Mouse (Mus musculus) limb, embryonic 12.5 days (tissue): ENCODE data around the gene Rpsa. TPM values are rescaled to one million over a fixed set of nuclear protein-coding genes. Genes with fewer than 3 reads are reported as not detected.
A peak's percentile ranks its signal among the peaks of the same experiment; 100 is the strongest.

ENCODE experiments used
- ATAC-seq: fragments of 200-750 bp; cut with Nextera tagmentation; 2 replicates; pipeline ENCODE4 v1.8.0; 2017; ENCODE audit warnings: low read depth, moderate TSS enrichment; ENCODE audit not compliant: insufficient number of reproducible peaks, insufficient read depth, low FRiP score, low TSS enrichment
- H3K27ac ChIP-seq: fragments of 300-500 bp; sonication (generic); 2 replicates; pipeline ENCODE4 v1.5.1; 2016; ENCODE audit warnings: mild to moderate bottlenecking, moderate library complexity
- H3K27me3 ChIP-seq: fragments of 300-500 bp; sonication (generic); 2 replicates; pipeline ENCODE4 v1.6.1; 2016; ENCODE audit warnings: mild to moderate bottlenecking, moderate library complexity
- H3K36me3 ChIP-seq: fragments of 300-500 bp; sonication (generic); 2 replicates; pipeline ENCODE4 v1.6.1; 2016; ENCODE audit warnings: mild to moderate bottlenecking, moderate library complexity
- H3K4me1 ChIP-seq: fragments of 300-500 bp; sonication (generic); replicated peaks from 2 replicates; pipeline ENCODE4 v1.6.1; 2016
- H3K4me2 ChIP-seq: fragments of 300-500 bp; sonication (generic); 2 replicates; pipeline ENCODE4 v1.6.1; 2016; ENCODE audit warnings: mild to moderate bottlenecking, moderate library complexity
- H3K4me3 ChIP-seq: fragments of 300-500 bp; sonication (generic); replicated peaks from 2 replicates; pipeline ENCODE4 v1.5.1; 2016; ENCODE audit warnings: mild to moderate bottlenecking
- H3K9ac ChIP-seq: fragments of 300-500 bp; sonication (generic); replicated peaks from 2 replicates; pipeline ENCODE4 v1.6.1; 2016; ENCODE audit warnings: mild to moderate bottlenecking, moderate library complexity
- H3K9me3 ChIP-seq: fragments of 300-500 bp; sonication (generic); 2 replicates; pipeline ENCODE4 v1.6.1; 2016; ENCODE audit warnings: mild to moderate bottlenecking, moderate library complexity
- WGBS: fragments of 180-500 bp; shearing (Covaris S2); methylation state at CpG from one replicate; pipeline ENCODE4 v1.1.7; 2016; 5-methylcytosine and 5-hydroxymethylcytosine counted together
- polyA plus RNA-seq: library from polyadenylated mRNA; unstranded; fragments of >200 nt; fragmentation: Nextera tagmentation; extraction: Ambion mirVana; gene quantifications from 2 replicates; pipeline ENCODE4 v1.2.1, GENCODE M21; 2016

The Rpsa gene
- polyA plus RNA-seq: 1,149 and 1,159 TPM in 2 replicates

DNA sequence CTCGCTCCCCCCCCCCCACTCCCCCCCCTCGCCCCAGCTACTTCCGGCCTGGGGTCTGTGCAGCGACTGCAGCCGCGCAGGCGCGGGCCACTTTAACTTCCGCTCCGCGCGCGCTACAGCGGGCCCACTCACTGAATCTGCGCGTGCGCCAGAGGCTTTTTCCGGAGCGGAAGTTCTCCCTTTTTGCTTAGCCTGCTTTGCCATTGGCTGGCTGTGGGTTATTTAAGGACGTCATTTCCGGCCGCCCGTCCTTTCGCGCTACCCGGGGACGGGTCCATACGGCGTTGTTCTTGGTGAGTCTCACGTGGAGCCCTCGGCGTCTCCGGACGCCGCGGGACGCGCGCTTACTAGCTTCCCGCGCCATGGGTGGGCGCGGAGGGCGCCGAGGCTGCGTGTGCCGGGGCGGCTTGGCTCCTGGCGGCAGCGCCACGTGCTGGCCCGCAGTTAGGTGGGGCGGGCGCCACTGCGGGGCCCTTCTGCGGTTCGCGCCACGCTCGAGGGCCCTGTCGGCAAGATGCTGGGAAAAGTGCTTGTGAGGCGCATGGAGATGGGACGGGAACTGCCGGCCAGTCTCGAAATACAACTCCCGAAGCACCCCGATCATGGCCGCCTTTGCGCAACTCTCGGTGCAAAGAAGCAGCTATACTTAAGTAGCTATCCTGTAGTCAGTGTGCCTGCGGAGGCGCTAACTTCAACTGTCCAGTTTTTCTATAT, at the start of gene Rpsa:
Gene Rpsa (plus strand): TSS at position 152 of the 714 bp plus-strand sequence.
- Histone ChIP-seq H3K9ac (peak within 1 kb of the TSS; percentile 100), H3K36me3 (peaks cover 59% of the 10 kb centered on the region), H3K4me2 (peak within 1 kb of the TSS; percentile 88), H3K27ac (peak within 1 kb of the TSS; percentile 93), H3K9me3 (no peaks in the 10 kb centered on the region), H3K4me3 (peak within 1 kb of the TSS; percentile 99), H3K4me1 (peaks cover 15% of the 10 kb centered on the region), H3K27me3 (no peaks in the 10 kb centered on the region)
- under 1% methylated on average over 67 of the region's 72 CpGs for WGBS
- peak; percentile 92 for ATAC-seq

DNA sequence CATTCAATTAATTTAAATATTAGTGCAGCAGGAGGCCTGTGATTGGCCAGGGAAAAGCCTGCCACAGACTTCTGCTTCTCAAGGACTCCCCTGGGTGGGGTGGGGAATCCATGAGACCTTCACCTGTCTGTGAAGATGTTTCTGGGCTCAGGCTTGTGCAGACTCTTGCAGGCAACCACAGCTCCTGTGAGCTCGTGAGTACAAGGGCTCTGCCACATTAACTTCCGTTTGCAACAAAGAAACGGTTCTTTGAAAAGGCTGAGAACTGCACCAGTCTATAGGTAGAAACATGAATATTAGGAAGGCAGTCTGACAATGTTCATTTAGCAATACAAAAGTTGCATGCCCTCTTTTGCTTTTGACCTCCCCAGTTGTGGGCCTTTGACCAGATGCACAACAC, 49.2 kb upstream of the Rpsa start:
- Histone ChIP-seq H3K4me3 (no peak overlapping the region), H3K4me2 (no peak overlapping the region), H3K27me3 (no peaks in the 10 kb centered on the region), H3K9me3 (no peaks in the 10 kb centered on the region), H3K9ac (no peak overlapping the region), H3K27ac (no peak overlapping the region), H3K36me3 (no peaks in the 10 kb centered on the region), H3K4me1 (no peaks in the 10 kb centered on the region)
- WGBS: 79% methylated on average over 3 of the region's 3 CpGs
- ATAC-seq: no peak

DNA sequence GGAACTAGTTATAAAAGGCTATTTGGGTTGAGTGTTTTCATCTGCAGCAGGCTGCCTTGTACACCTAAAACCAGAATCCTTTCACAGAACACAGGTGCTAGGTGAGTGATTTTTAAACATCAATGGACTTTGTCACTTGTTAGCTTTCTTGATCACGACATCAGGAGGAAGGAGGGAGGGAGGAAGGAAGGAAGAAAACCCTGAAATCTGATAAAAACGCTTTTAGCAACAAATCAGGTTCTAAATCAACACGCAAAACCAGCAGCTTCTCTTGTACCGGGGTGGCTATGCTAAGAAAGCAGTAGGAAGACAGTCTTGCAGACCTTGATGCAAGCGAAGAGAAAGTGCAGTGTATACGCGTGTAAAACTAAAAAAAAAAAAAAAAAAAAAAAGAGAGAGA, 47.6 kb upstream of the Rpsa start:
- WGBS: 72% methylated on average over 7 of the region's 7 CpGs
- H3K27ac ChIP-seq: no peak overlapping the region

DNA sequence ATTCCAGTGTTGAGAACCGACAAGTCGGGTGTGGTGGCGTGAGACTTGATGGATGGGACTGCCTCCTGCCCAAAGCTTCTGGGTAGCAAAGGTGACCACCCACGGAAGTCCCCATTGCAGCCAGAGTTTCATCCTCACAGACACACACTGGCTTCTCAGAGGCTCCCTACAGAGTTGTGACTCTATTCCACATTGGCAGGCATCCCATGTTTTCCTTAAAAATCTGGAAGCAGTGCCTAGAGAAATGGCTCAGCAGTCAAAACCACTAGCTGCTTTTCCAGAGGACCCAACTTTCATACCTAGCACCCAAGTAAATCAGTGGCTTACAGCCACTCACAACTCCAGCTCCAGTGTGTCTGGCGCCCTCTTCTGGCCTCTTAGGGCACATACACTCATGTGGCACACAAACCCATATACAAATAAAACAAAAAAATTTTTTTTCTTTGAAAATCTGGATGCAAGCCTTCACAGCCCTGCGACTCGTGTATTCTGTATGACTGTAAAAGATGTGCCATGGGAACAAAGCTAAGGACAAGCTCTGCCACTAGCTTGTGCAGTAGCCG, 46.9 kb upstream of the Rpsa start:
- Histone ChIP-seq H3K9me3 (no peaks in the 10 kb centered on the region), H3K36me3 (no peaks in the 10 kb centered on the region), H3K27ac (no peak overlapping the region), H3K9ac (no peak overlapping the region), H3K27me3 (no peaks in the 10 kb centered on the region), H3K4me2 (no peak overlapping the region), H3K4me3 (no peak overlapping the region), H3K4me1 (no peaks in the 10 kb centered on the region)
- whole genome bisulfite sequencing: 81% methylated on average over 8 of the region's 8 CpGs
- ATAC-seq: no peak

More for the DNA sequence above, 47.6 kb upstream of the Rpsa start:
- Histone ChIP-seq H3K4me3 (no peak overlapping the region), H3K4me2 (no peak overlapping the region), H3K4me1 (no peaks in the 10 kb centered on the region), H3K27me3 (no peaks in the 10 kb centered on the region), H3K9me3 (no peaks in the 10 kb centered on the region), H3K9ac (no peak overlapping the region), H3K36me3 (no peaks in the 10 kb centered on the region)
- no peak for ATAC-seq

DNA sequence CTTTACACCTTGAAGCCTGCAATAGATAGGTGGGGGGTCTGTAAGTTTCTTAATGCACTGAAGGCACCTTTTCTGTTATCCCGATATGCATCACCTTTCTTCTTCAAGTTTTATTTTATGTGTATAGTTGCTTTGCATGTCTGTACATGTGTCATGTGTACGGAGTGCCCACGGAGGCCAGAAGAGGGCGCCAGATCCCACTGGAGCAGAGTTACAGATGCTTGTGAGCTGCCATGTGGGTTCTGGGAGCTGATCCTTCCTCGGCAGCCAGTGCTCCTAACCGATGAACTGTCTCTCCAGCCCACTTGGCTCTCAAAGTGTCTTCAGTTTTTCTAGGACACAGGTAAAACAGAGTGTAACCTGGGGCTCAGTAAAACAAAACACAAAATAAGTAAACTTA, 46.2 kb upstream of the Rpsa start:
- Histone ChIP-seq H3K9me3 (no peaks in the 10 kb centered on the region), H3K27ac (no peak overlapping the region), H3K36me3 (no peaks in the 10 kb centered on the region), H3K4me3 (no peak overlapping the region), H3K9ac (no peak overlapping the region), H3K4me2 (no peak overlapping the region), H3K4me1 (no peaks in the 10 kb centered on the region), H3K27me3 (no peaks in the 10 kb centered on the region)
- no peak for ATAC-seq
- 73% methylated on average over 6 of the region's 6 CpGs for WGBS

DNA sequence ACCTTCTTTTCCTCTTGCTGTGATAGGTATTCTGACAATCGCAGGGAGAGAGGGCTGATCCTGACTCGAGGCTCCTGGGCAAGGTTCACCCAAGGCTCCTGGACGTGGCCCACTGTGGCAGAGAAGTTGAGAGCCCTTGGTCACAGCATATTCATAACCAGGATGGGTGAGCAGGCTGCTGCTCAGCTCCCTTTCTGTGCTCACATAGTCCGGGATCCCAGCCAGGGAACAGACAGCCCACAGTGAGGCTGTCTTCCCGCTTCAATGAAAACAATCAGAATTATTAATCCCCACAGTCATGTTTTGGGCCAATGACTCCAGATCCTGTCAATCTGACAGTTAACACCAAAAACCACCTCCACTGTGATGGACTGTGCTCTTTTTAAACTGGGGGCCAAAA, 45.5 kb upstream of the Rpsa start:
- Histone ChIP-seq H3K4me2 (no peak overlapping the region), H3K9ac (no peak overlapping the region), H3K9me3 (no peaks in the 10 kb centered on the region), H3K4me3 (no peak overlapping the region), H3K27ac (no peak overlapping the region), H3K36me3 (no peaks in the 10 kb centered on the region), H3K27me3 (no peaks in the 10 kb centered on the region), H3K4me1 (no peaks in the 10 kb centered on the region)
- no peak for ATAC-seq
- 76% methylated on average over 5 of the region's 5 CpGs for WGBS

DNA sequence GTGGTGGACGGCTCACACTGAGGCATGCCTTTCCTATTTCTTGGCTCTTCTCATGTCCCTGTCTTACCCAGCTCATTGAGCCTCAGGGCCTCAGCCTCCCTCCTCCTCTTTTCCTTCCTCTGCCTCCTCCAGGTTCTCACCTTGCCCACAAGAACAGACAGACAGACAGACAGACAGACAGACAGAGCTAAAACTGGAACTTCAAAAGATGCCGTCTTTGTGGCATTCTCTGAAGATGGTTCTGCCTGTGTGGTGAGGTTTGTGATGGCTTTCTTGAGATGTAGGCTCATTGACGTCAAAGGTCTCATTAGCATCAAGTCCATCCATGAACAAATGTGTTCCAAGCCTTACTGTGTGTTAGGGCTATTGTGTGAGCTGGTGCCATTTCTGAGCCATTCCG, 44.8 kb upstream of the Rpsa start:
- Histone ChIP-seq H3K4me1 (no peaks in the 10 kb centered on the region), H3K27ac (no peak overlapping the region), H3K9ac (no peak overlapping the region), H3K9me3 (no peaks in the 10 kb centered on the region), H3K4me2 (no peak overlapping the region), H3K27me3 (no peaks in the 10 kb centered on the region), H3K4me3 (no peak overlapping the region), H3K36me3 (no peaks in the 10 kb centered on the region)
- 82% methylated on average over 4 of the region's 4 CpGs for WGBS
- ATAC-seq: no peak

DNA sequence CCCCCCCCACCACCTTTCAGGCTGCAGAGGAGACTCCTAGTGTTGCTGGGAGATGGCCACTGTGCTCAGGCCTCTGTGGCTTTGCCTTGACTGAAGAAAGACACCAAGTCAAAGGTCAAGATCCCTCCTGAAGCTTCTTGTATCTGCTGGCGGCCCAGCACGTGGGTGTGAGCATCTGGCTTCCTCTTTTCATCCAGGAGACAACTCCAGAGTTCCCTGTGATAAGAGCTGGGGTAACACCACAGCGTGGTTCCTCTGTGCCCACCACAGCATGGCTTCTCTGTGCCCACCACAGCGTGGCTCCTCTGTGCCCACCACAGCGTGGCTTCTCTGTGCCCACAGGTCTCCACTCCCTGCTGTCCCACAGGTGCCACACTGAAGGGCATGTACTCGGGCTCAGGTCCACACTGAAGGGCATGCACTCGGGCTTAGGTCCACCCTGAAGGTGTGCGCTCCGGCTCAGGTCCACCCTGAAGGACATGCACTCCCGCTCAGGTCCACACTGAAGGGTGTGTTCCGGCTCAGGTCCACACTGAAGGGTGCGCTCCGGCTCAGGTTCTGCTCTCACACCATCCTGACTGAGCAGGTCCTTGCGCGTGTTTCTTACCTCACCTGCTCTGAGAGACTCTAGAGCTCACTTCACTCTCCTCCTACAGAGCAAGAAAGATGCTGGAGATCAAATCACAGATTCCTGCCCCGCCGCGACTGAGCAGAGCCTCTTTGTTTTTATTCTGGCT, 44.2 kb upstream of the Rpsa start:
- H3K36me3 ChIP-seq: no peaks in the 10 kb centered on the region
- H3K9ac ChIP-seq: no peak overlapping the region
- no peak overlapping the region for H3K4me3 ChIP-seq
- H3K27me3 ChIP-seq: no peaks in the 10 kb centered on the region
- ATAC-seq: no peak
- H3K27ac ChIP-seq: no peak overlapping the region
- H3K4me1 ChIP-seq: no peaks in the 10 kb centered on the region
- H3K9me3 ChIP-seq: no peaks in the 10 kb centered on the region
- 80% methylated on average over 18 of the region's 18 CpGs for WGBS
- H3K4me2 ChIP-seq: no peak overlapping the region

DNA sequence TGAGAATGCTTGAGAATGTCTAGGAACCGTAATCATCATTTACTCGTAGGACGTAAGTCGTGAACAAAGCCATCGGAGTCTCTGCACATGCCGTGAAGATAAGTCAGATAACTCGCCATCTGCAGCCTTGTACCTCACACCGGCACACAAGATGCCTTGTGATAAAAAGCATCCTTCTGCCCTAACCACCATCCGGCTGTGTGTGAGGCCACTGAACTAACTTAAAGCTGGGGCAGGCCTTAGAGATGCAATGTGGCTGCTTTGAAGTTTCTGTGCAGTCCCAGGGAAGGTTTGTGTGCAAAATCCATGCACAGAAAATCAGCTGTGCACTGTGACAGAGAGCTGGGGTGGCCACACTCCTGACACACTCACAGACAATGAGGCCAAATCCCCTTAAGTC, 43.1 kb upstream of the Rpsa start:
- Histone ChIP-seq H3K4me1 (no peaks in the 10 kb centered on the region), H3K27me3 (no peaks in the 10 kb centered on the region), H3K4me2 (no peak overlapping the region), H3K9me3 (0 out of 2 replicates have a peak, but pooled peaks cover 4% of the 10 kb centered on the region), H3K4me3 (no peak overlapping the region), H3K36me3 (no peaks in the 10 kb centered on the region), H3K9ac (no peak overlapping the region), H3K27ac (no peak overlapping the region)
- no peak for ATAC-seq
- 86% methylated on average over 9 of the region's 9 CpGs for WGBS

DNA sequence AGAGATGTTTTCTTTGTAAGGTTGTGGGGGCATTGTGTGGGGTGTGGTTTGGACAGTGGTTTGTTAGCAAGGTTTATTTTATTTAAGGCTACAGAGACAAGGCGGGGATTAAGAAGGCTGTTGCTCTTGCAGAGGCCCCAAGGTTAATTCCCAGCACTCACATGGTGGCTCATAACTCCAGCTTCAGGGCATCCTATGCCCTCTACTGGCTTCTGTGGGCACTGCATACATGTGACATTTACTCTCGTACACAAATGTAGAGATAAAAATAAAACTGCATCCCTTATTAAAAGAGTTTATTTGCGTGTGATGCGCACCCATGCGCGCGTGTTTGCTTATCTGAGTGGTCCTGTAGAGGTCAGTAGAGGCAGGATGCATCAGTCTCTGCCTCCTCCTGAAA, 38.4 kb upstream of the Rpsa start:
- 81% methylated on average over 7 of the region's 7 CpGs for WGBS
- Histone ChIP-seq H3K27me3 (no peaks in the 10 kb centered on the region), H3K9me3 (0 out of 2 replicates have a peak, but pooled peaks cover 4% of the 10 kb centered on the region), H3K27ac (no peak overlapping the region), H3K36me3 (no peaks in the 10 kb centered on the region), H3K4me2 (no peak overlapping the region), H3K9ac (no peak overlapping the region), H3K4me3 (no peak overlapping the region), H3K4me1 (no peaks in the 10 kb centered on the region)
- ATAC-seq: no peak

DNA sequence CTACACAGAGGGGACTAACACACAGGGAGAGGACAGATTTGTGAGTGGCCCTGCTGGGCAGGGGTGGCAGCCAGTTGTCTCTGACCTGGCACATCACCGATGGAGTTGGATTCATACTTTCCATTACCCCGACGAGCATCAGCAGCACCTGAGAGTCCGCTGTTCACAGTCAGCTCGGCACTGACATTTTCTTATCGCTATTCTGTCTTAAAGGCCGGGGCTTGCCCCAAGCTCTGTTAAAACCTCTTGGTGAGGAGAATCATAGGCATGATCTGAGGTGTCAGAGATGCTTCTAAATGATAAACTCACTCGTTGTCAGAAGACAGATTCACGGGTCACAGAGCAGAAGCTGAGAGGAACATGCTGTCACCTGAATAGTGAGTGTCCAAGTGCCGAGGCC, 36.4 kb upstream of the Rpsa start:
- no peak for ATAC-seq
- H3K4me1 ChIP-seq: no peaks in the 10 kb centered on the region

More for the DNA sequence above, 36.4 kb upstream of the Rpsa start:
- H3K4me3 ChIP-seq: no peak overlapping the region
- H3K27ac ChIP-seq: no peak overlapping the region
- no peak overlapping the region for H3K4me2 ChIP-seq
- WGBS: 79% methylated on average over 10 of the region's 10 CpGs
- H3K9ac ChIP-seq: no peak overlapping the region
- no peaks in the 10 kb centered on the region for H3K27me3 ChIP-seq
- H3K9me3 ChIP-seq: 0 out of 2 replicates have a peak, but pooled peaks cover 4% of the 10 kb centered on the region
- H3K36me3 ChIP-seq: no peaks in the 10 kb centered on the region
